Mouse (Mus musculus) ES-Bruce4 (cell line): Measurements from ENCODE around the gene Dus2. TPM values are rescaled to one million over a fixed set of nuclear protein-coding genes. Genes with fewer than 3 reads are reported as not detected.
A peak's percentile ranks its signal among the peaks of the same experiment; 100 is the strongest.

Source experiments
- H3K27ac ChIP-seq: 2 replicates; pipeline ENCODE4 v1.5.1; 2012; ENCODE audit warnings: low read length, inconsistent platforms; ENCODE audit not compliant: insufficient read depth
- H3K27me3 ChIP-seq: 2 replicates; pipeline ENCODE4 v1.6.1; 2012; ENCODE audit warnings: mild to moderate bottlenecking, low read length, inconsistent platforms; ENCODE audit not compliant: control insufficient read depth, poor library complexity, insufficient read depth, severe bottlenecking
- H3K36me3 ChIP-seq: 2 replicates; pipeline ENCODE4 v1.6.1; 2012; ENCODE audit warnings: inconsistent platforms, mild to moderate bottlenecking, low read length, moderate library complexity; ENCODE audit not compliant: control insufficient read depth, poor library complexity, insufficient read depth, severe bottlenecking
- H3K4me1 ChIP-seq: one replicate; pipeline ENCODE4 v1.8.1; 2011; ENCODE audit warnings: low read length; ENCODE audit not compliant: control insufficient read depth, insufficient read depth
- H3K4me3 ChIP-seq: 2 replicates; pipeline ENCODE4 v1.5.1; 2011; ENCODE audit warnings: low read depth, mild to moderate bottlenecking, low read length
- H3K9ac ChIP-seq: 2 replicates; pipeline ENCODE4 v1.6.1; 2012; ENCODE audit warnings: low read depth, mild to moderate bottlenecking, inconsistent platforms; ENCODE audit not compliant: poor library complexity, severe bottlenecking
- H3K9me3 ChIP-seq: replicated peaks from 2 replicates; pipeline ENCODE4 v1.6.1; 2012; ENCODE audit warnings: mild to moderate bottlenecking, low read length, inconsistent platforms; ENCODE audit not compliant: control insufficient read depth, poor library complexity, insufficient read depth, severe bottlenecking
- CTCF ChIP-seq: IDR thresholded peaks from one replicate; pipeline ENCODE4 v1.8.1; 2011; ENCODE audit warnings: low read depth, low read length
- EP300 ChIP-seq: IDR thresholded peaks from 2 replicates; pipeline ENCODE4 v1.6.1; 2011; ENCODE audit warnings: low read depth, low read length; ENCODE audit not compliant: insufficient read depth
- POLR2A ChIP-seq: IDR thresholded peaks from one replicate; pipeline ENCODE4 v1.8.1; 2011; ENCODE audit warnings: low read length; ENCODE audit not compliant: insufficient read depth
- polyA plus RNA-seq: library from polyadenylated mRNA; stranded (reverse); fragments of >200 nt; gene quantifications from 2 replicates; pipeline ENCODE4 v1.2.4, GENCODE M21; 2011; ENCODE audit warnings: low read depth; ENCODE audit not compliant: missing spikeins, insufficient read depth, insufficient read length

Dus2 gene
- polyA plus RNA-seq, result 14.4 and 19.3 TPM in 2 replicates

- TF ChIP-seq CTCF (peak; percentile 95), POLR2A (no peak)
- Histone ChIP-seq H3K27ac (no peak within 1 kb of the TSS), H3K4me3 (no peak within 1 kb of the TSS), H3K4me1 (no peaks in the 10 kb centered on the region), H3K9ac (no peak within 1 kb of the TSS), H3K9me3 (no peaks in the 10 kb centered on the region), H3K27me3 (no peaks in the 10 kb centered on the region), H3K36me3 (no peaks in the 10 kb centered on the region)
Observed at GRCm38 (mm10) chr8:105990856-105991387, at the start of gene Dus2. Dus2 (plus strand) TSS chr8:105991337.

- no peak for TF ChIP-seq EP300
- no peak for TF ChIP-seq POLR2A
- TF ChIP-seq CTCF, result no peak
- peaks cover 37% of the 10 kb centered on the region for H3K36me3 ChIP-seq
Observed at GRCm38 (mm10) chr8:105942026-105942425, 49.1 kb upstream of the Dus2 start.

GRCm38 (mm10) chr8:105942542-105942941 is 48.6 kb upstream of the Dus2 start:
- Histone ChIP-seq H3K27me3 (no peaks in the 10 kb centered on the region), H3K36me3 (peaks cover 41% of the 10 kb centered on the region), H3K4me3 (no peak overlapping the region), H3K4me1 (no peaks in the 10 kb centered on the region), H3K9me3 (no peaks in the 10 kb centered on the region), H3K9ac (no peak overlapping the region), H3K27ac (no peak overlapping the region)
- TF ChIP-seq POLR2A, result no peak
- no peak for TF ChIP-seq EP300
- TF ChIP-seq CTCF, result no peak

More at GRCm38 (mm10) chr8:105942026-105942425, 49.1 kb upstream of the Dus2 start:
- no peak overlapping the region for H3K9ac ChIP-seq
- no peaks in the 10 kb centered on the region for H3K4me1 ChIP-seq
- no peak overlapping the region for H3K27ac ChIP-seq
- H3K9me3 ChIP-seq, result no peaks in the 10 kb centered on the region
- H3K4me3 ChIP-seq, result no peak overlapping the region
- no peaks in the 10 kb centered on the region for H3K27me3 ChIP-seq

- Histone ChIP-seq H3K27ac (no peak within 1 kb of the TSS), H3K4me1 (no peaks in the 10 kb centered on the region), H3K4me3 (no peak within 1 kb of the TSS), H3K36me3 (peaks cover 49% of the 10 kb centered on the region), H3K9ac (no peak within 1 kb of the TSS), H3K9me3 (no peaks in the 10 kb centered on the region), H3K27me3 (no peaks in the 10 kb centered on the region)
- no peak for TF ChIP-seq POLR2A
Observed at GRCm38 (mm10) chr8:105943321-105943739, 47.8 kb upstream of the Dus2 start, which contains the start of gene Lcat. Lcat (minus strand) TSS chr8:105943382.

- Histone ChIP-seq H3K4me1 (no peaks in the 10 kb centered on the region), H3K27me3 (no peaks in the 10 kb centered on the region), H3K4me3 (no peak overlapping the region), H3K9me3 (no peaks in the 10 kb centered on the region), H3K9ac (no peak overlapping the region), H3K27ac (no peak overlapping the region), H3K36me3 (peaks cover 94% of the 10 kb centered on the region)
- TF ChIP-seq CTCF, result no peak
- no peak for TF ChIP-seq EP300
- TF ChIP-seq POLR2A, result no peak
Observed at GRCm38 (mm10) chr8:105949350-105949749, 41.8 kb upstream of the Dus2 start.

GRCm38 (mm10) chr8:105951057-105951659 is 40.0 kb upstream of the Dus2 start:
- H3K4me3 ChIP-seq, result no peak overlapping the region
- H3K27ac ChIP-seq, result no peak overlapping the region
- TF ChIP-seq POLR2A (no peak), CTCF (no peak), EP300 (no peak)
- no peak overlapping the region for H3K9ac ChIP-seq
- no peaks in the 10 kb centered on the region for H3K9me3 ChIP-seq
- H3K4me1 ChIP-seq, result no peaks in the 10 kb centered on the region
- peaks cover 82% of the 10 kb centered on the region for H3K36me3 ChIP-seq
- H3K27me3 ChIP-seq, result no peaks in the 10 kb centered on the region
